Mouse (Mus musculus): ENCODE results near the gene Adcy4. TPM values are rescaled to one million over a fixed set of nuclear protein-coding genes. Genes with fewer than 3 reads are reported as not detected.

Gene Adcy4
- polyA plus RNA-seq, 1 experiment from 2014 or later, result 7.2 TPM

- Histone ChIP-seq H3K27ac (ENCODE audit: low read depth, low read length) (no peak overlapping the region), H3K4me3 (ENCODE audit: low read depth, low read length) (no peak overlapping the region), H3K9ac (ENCODE audit: low read length) (no peak overlapping the region), H3K9me3 (ENCODE audit: control insufficient read depth, low read length) (no peaks in the 10 kb centered on the region), H3K36me3 (ENCODE audit: control insufficient read depth, insufficient read depth, low read length) (peaks cover 13% of the 10 kb centered on the region; the same call in 1 of the 2 replicates), H3K27me3 (ENCODE audit: control insufficient read depth, insufficient read depth, low read length) (peaks cover 19% of the 10 kb centered on the region), H3K4me2 (ENCODE audit: low read depth, low read length, severe bottlenecking) (no peak overlapping the region), H3K4me1 (replicated peaks; ENCODE audit: control insufficient read depth, insufficient read depth, low read length) (peaks cover 6% of the 10 kb centered on the region; the same call in 1 of the 2 replicates)
- DNase-seq (ENCODE audit: low spot score), result no peak
- no peak for ATAC-seq (replicated peaks; ENCODE audit: low FRiP score)
- 88% methylated on average over 6 of the region's 6 CpGs for WGBS
Measured at GRCm38 (mm10) chr14:55757566-55757965, 26.3 kb downstream of the Adcy4 start.

- DNase-seq (ENCODE audit: low spot score) (no peak), ATAC-seq (replicated peaks; ENCODE audit: low FRiP score) (no peak)
- Histone ChIP-seq H3K4me3 (ENCODE audit: low read depth, low read length) (0 out of 2 replicates have a peak overlapping the region, but pooled peaks have one; percentile 92), H3K4me2 (ENCODE audit: low read depth, low read length, severe bottlenecking) (no peak overlapping the region), H3K36me3 (ENCODE audit: control insufficient read depth, insufficient read depth, low read length) (peaks cover 2% of the 10 kb centered on the region; the same call in 1 of the 2 replicates), H3K27ac (ENCODE audit: low read depth, low read length) (no peak overlapping the region), H3K9ac (ENCODE audit: low read length) (no peak overlapping the region), H3K9me3 (ENCODE audit: control insufficient read depth, low read length) (no peaks in the 10 kb centered on the region), H3K27me3 (ENCODE audit: control insufficient read depth, insufficient read depth, low read length) (no peaks in the 10 kb centered on the region), H3K4me1 (replicated peaks; ENCODE audit: control insufficient read depth, insufficient read depth, low read length) (peaks cover 9% of the 10 kb centered on the region; the same call in 1 of the 2 replicates)
- WGBS, result 91% methylated on average over 10 of the region's 10 CpGs
Measured at GRCm38 (mm10) chr14:55747051-55747847, 36.6 kb downstream of the Adcy4 start.

- peaks cover 9% of the 10 kb centered on the region; the same call in 1 of the 2 replicates for H3K4me1 ChIP-seq (replicated peaks; ENCODE audit: control insufficient read depth, insufficient read depth, low read length)
- H3K9me3 ChIP-seq (ENCODE audit: control insufficient read depth, low read length), result no peaks in the 10 kb centered on the region
- H3K4me3 ChIP-seq (ENCODE audit: low read depth, low read length), result peak overlapping the region; percentile 92
- WGBS, result under 1% methylated on average over 29 of the region's 31 CpGs
- DNase-seq (ENCODE audit: low spot score), result no peak
- H3K27me3 ChIP-seq (ENCODE audit: control insufficient read depth, insufficient read depth, low read length), result no peaks in the 10 kb centered on the region
- peaks cover 2% of the 10 kb centered on the region; the same call in 1 of the 2 replicates for H3K36me3 ChIP-seq (ENCODE audit: control insufficient read depth, insufficient read depth, low read length)
- H3K4me2 ChIP-seq (ENCODE audit: low read depth, low read length, severe bottlenecking), result peak overlapping the region; percentile 96
- no peak for ATAC-seq (replicated peaks; ENCODE audit: low FRiP score)
- no peak overlapping the region for H3K27ac ChIP-seq (ENCODE audit: low read depth, low read length)
- peak overlapping the region; percentile 85 for H3K9ac ChIP-seq (ENCODE audit: low read length)
Measured at GRCm38 (mm10) chr14:55745861-55746237, 38.0 kb downstream of the Adcy4 start.

GRCm38 (mm10) chr14:55745180-55745860 is 38.6 kb downstream of the Adcy4 start, which contains the start of the genes Dhrs1 and Nop9:
Gene Dhrs1 (minus strand): TSS chr14:55745690.
Gene Nop9 (plus strand): TSS chr14:55745693.
- peak within 1 kb of the TSS; percentile 92 for H3K4me3 ChIP-seq (ENCODE audit: low read depth, low read length)
- peak; percentile 96 for DNase-seq (ENCODE audit: low spot score)
- peak; percentile 88 for ATAC-seq (replicated peaks; ENCODE audit: low FRiP score)
- no peaks in the 10 kb centered on the region for H3K9me3 ChIP-seq (ENCODE audit: control insufficient read depth, low read length)
- H3K9ac ChIP-seq (ENCODE audit: low read length), result peak within 1 kb of the TSS; percentile 85
- no peaks in the 10 kb centered on the region for H3K27me3 ChIP-seq (ENCODE audit: control insufficient read depth, insufficient read depth, low read length)
- H3K27ac ChIP-seq (ENCODE audit: low read depth, low read length), result no peak within 1 kb of the TSS
- H3K4me2 ChIP-seq (ENCODE audit: low read depth, low read length, severe bottlenecking), result peak within 1 kb of the TSS; percentile 96
- H3K4me1 ChIP-seq (replicated peaks; ENCODE audit: control insufficient read depth, insufficient read depth, low read length), result peaks cover 9% of the 10 kb centered on the region; the same call in 1 of the 2 replicates
- H3K36me3 ChIP-seq (ENCODE audit: control insufficient read depth, insufficient read depth, low read length), result peaks cover 2% of the 10 kb centered on the region; the same call in 1 of the 2 replicates
- WGBS, result 2% methylated on average over 47 of the region's 48 CpGs

GRCm38 (mm10) chr14:55743711-55744110 is 40.2 kb downstream of the Adcy4 start:
- ATAC-seq (replicated peaks; ENCODE audit: low FRiP score), result peak; percentile 53; the same call in 1 of the 2 replicates
- no peaks in the 10 kb centered on the region for H3K9me3 ChIP-seq (ENCODE audit: control insufficient read depth, low read length)
- no peaks in the 10 kb centered on the region for H3K27me3 ChIP-seq (ENCODE audit: control insufficient read depth, insufficient read depth, low read length)
- H3K4me2 ChIP-seq (ENCODE audit: low read depth, low read length, severe bottlenecking), result no peak overlapping the region
- H3K4me3 ChIP-seq (ENCODE audit: low read depth, low read length), result no peak overlapping the region
- no peak overlapping the region for H3K27ac ChIP-seq (ENCODE audit: low read depth, low read length)
- H3K9ac ChIP-seq (ENCODE audit: low read length), result no peak overlapping the region
- 22% methylated on average over 10 of the region's 10 CpGs for WGBS
- H3K4me1 ChIP-seq (replicated peaks; ENCODE audit: control insufficient read depth, insufficient read depth, low read length), result peaks cover 9% of the 10 kb centered on the region; the same call in 1 of the 2 replicates
- DNase-seq (ENCODE audit: low spot score), result peak; percentile 91
- no peaks in the 10 kb centered on the region; the same call in 1 of the 2 replicates for H3K36me3 ChIP-seq (ENCODE audit: control insufficient read depth, insufficient read depth, low read length)

GRCm38 (mm10) chr14:55737086-55737687 is 46.7 kb downstream of the Adcy4 start:
- H3K36me3 ChIP-seq (ENCODE audit: control insufficient read depth, insufficient read depth, low read length), result no peaks in the 10 kb centered on the region
- no peaks in the 10 kb centered on the region for H3K27me3 ChIP-seq (ENCODE audit: control insufficient read depth, insufficient read depth, low read length)
- no peak overlapping the region for H3K9ac ChIP-seq (ENCODE audit: low read length)
- H3K4me1 ChIP-seq (replicated peaks; ENCODE audit: control insufficient read depth, insufficient read depth, low read length), result no peaks in the 10 kb centered on the region
- no peak for ATAC-seq (replicated peaks; ENCODE audit: low FRiP score)
- WGBS, result 89% methylated on average over 9 of the region's 9 CpGs
- H3K27ac ChIP-seq (ENCODE audit: low read depth, low read length), result no peak overlapping the region
- H3K9me3 ChIP-seq (ENCODE audit: control insufficient read depth, low read length), result no peaks in the 10 kb centered on the region
- H3K4me2 ChIP-seq (ENCODE audit: low read depth, low read length, severe bottlenecking), result no peak overlapping the region
- no peak overlapping the region for H3K4me3 ChIP-seq (ENCODE audit: low read depth, low read length)
- DNase-seq (ENCODE audit: low spot score), result no peak

GRCm38 (mm10) chr14:55735758-55736157 is 48.1 kb downstream of the Adcy4 start:
- DNase-seq (ENCODE audit: low spot score) (no peak), ATAC-seq (replicated peaks; ENCODE audit: low FRiP score) (no peak)
- Histone ChIP-seq H3K4me1 (replicated peaks; ENCODE audit: control insufficient read depth, insufficient read depth, low read length) (no peaks in the 10 kb centered on the region), H3K27ac (ENCODE audit: low read depth, low read length) (no peak overlapping the region), H3K27me3 (ENCODE audit: control insufficient read depth, insufficient read depth, low read length) (no peaks in the 10 kb centered on the region), H3K36me3 (ENCODE audit: control insufficient read depth, insufficient read depth, low read length) (no peaks in the 10 kb centered on the region), H3K4me3 (ENCODE audit: low read depth, low read length) (no peak overlapping the region), H3K9ac (ENCODE audit: low read length) (no peak overlapping the region), H3K9me3 (ENCODE audit: control insufficient read depth, low read length) (no peaks in the 10 kb centered on the region), H3K4me2 (ENCODE audit: low read depth, low read length, severe bottlenecking) (no peak overlapping the region)
- 81% methylated on average over 4 of the region's 4 CpGs for WGBS

GRCm38 (mm10) chr14:55735334-55735733 is 48.6 kb downstream of the Adcy4 start:
- 73% methylated on average over 3 of the region's 3 CpGs for WGBS
- DNase-seq (ENCODE audit: low spot score), result no peak
- H3K4me2 ChIP-seq (ENCODE audit: low read depth, low read length, severe bottlenecking), result no peak overlapping the region
- H3K36me3 ChIP-seq (ENCODE audit: control insufficient read depth, insufficient read depth, low read length), result no peaks in the 10 kb centered on the region
- no peak overlapping the region for H3K4me3 ChIP-seq (ENCODE audit: low read depth, low read length)
- H3K9ac ChIP-seq (ENCODE audit: low read length), result no peak overlapping the region
- no peak overlapping the region for H3K27ac ChIP-seq (ENCODE audit: low read depth, low read length)
- no peaks in the 10 kb centered on the region for H3K27me3 ChIP-seq (ENCODE audit: control insufficient read depth, insufficient read depth, low read length)
- H3K4me1 ChIP-seq (replicated peaks; ENCODE audit: control insufficient read depth, insufficient read depth, low read length), result no peaks in the 10 kb centered on the region
- H3K9me3 ChIP-seq (ENCODE audit: control insufficient read depth, low read length), result no peaks in the 10 kb centered on the region
- no peak for ATAC-seq (replicated peaks; ENCODE audit: low FRiP score)

Measured in forebrain, embryonic 11.5 days (tissue).